Mouse (Mus musculus) telencephalon, adult 2 months (tissue): Measurements from ENCODE around the gene March10.

Source experiments
- DNase-seq: peaks from one replicate; pipeline ENCODE4 v3.0.0-alpha.2; 2011; ENCODE audit warnings: low read depth, low spot score

The March10 gene

DNA sequence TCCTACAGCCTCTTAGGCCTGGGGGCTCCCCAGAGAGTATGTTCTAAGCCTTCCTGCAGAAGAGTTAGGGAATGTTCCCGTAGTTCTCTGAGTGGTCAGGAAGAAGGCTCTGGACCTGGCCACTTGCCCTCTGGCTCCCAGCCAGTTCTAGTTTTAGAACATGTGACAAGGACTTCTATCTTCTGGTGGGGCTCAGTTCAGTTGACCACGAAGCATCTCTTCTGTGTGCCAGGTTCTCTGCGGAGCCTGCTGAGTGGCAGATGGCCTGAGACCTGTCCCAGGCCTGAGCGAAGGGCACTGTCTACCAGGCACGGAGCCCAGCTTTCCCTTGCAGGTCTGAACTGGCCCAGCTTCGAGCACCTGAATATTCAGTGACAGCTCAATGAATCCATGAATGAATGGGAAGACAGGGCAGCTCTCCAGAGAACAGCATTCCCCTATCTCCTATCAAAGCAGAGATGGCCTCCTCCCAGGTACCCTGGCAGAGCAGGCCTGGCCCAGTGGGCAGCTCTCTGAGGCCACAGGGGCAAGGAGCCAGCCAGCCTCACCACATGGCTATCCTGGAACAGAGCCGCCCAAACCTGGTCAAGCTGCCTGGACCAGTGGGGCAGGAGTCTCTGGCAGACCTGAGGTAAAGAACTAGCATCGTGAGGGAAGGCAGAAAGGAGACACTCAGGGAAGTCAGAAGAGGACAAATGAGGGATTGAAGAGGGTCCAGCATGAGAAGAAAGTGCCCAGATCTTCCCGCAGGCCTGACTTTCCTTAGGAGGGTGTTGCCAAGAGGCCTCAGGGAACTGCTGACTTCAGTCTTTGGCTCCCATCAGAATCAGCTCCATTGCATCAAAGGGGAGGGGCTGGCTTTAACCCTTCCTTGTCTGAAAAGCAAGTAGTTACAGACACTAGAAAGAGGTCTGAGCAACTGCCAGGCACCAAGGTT is 103.3 kb downstream of the March10 start:
- DNase-seq, result no peak

DNA sequence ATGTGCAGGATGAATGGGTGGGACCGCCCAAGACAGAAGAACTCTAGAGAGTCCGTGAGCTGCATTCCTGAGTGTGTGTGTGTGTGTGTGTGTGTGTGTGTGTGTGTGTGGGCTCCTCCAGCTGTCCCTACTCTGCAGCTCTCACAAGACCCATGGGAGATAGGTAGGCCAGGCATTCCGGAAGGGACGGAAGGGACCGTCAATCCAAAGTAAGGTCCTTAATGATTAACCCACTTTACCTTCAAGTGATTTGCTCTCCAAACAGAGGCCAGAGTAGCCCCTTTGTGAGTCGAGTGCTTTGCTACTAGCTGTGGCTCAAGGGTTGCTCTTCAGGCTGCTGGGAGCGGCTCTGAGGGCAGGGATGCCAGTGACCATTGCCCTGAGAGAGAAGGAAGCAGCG is 104.4 kb downstream of the March10 start:
- no peak for DNase-seq

DNA sequence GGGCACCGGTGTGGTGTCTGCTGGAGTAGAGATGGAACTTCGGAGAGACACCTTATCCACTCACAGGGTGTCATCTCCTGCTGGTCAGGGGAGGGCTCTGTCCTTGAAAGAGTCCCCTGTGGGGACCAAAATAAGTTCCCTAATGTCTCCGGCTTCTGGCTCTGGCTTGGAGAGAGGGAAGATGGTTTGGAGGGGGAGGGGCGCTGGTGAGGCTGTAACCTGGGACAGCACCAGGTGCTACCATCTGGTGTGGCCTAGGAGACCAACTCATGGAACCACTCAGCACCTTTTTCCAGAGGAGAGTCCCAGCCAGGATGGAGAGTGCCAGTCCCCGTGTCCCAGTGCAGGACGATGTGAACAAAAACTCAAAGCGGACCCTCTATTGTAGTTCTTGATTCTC is 105.9 kb downstream of the March10 start:
- no peak for DNase-seq

DNA sequence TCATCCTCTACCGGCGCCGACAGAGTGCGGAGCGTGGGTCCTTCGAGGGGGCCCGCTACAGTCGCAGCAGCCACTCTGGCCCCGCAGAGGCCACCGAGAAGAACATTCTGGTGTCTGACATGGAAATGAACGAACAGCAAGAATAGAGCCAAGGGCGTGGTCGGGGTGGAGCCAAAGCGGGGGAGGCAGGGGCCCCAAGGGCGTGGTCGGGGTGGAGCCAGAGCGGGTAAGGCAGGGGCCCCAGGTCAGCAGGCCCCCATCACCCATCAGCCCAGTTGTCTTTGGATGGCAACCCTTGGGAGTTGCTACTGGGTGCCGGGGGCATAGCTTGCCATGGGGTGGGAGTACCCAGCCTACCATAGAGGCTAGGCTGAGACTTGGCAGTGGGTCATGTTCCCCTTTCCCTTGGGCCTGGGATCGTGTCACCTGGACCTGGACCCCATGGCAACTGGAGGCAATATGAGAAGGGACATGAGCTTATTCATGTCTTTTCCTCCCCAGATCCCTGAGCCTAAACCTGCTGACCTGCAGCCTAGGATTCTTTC is 106.7 kb downstream of the March10 start:
- no peak for DNase-seq

- DNase-seq, result no peak
These were observed 108.0 kb downstream of the March10 start for GRCm38 (mm10) chr11:105348495-105348982.

- peak; percentile 69 for DNase-seq
These were observed 109.1 kb downstream of the March10 start for GRCm38 (mm10) chr11:105347162-105348161.

DNA sequence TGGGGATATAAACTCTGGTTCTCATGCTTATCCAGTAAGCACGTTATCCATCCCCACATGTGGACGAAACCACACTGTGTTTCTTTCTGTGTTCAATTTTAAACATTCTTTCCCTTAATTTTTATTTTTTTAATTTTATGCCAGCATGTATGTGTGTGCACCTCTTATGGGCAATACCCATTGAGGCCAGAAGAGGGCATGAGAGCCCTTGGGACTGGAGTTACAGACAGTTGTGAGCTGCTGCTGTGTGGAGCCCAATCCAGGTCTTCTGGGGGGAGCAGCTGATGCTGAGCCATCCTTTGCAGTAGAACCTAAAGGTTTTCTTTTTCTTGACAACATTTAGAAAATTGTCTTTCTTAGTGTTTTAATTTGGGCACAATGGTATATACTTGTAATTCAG is 111.3 kb downstream of the March10 start:
- DNase-seq, result no peak

DNA sequence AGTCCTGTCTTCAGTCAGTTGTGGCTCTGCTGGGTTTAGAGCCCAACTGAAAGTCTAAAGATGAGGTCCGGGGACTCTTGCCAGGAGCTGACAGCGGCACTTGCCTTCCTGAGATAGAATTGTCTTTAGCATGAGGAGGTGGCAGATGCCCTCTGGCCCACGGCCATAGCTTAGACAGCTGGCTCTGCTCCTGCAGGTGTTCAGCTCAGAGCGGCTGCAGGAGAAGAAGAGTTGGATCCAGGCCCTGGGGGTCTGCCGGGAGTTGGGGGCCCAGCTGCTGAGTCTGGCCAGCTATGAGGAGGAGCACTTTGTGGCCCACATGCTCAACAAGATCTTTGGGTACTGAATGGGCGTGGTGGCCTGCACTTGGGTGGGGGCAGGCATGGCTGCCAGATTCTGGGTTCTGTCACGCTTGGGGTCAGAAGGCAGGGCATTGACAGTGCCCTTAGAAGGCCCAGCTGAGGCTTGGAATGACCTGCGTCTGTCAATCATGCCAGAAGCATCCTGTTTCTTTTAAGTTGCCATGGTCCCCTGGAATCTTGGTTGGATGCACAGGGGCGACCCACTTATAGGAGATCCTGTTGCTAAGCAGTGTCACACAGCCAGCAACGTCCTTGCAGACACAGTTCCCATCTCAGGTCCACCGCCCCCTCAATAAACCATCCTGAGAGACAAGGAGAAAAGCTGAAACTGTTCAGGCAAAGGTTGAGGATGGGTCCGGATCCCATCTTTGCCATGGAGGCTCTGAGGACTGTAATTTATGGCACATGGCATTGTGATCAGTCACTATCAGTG is 117.7 kb downstream of the March10 start:
- DNase-seq, result no peak

DNA sequence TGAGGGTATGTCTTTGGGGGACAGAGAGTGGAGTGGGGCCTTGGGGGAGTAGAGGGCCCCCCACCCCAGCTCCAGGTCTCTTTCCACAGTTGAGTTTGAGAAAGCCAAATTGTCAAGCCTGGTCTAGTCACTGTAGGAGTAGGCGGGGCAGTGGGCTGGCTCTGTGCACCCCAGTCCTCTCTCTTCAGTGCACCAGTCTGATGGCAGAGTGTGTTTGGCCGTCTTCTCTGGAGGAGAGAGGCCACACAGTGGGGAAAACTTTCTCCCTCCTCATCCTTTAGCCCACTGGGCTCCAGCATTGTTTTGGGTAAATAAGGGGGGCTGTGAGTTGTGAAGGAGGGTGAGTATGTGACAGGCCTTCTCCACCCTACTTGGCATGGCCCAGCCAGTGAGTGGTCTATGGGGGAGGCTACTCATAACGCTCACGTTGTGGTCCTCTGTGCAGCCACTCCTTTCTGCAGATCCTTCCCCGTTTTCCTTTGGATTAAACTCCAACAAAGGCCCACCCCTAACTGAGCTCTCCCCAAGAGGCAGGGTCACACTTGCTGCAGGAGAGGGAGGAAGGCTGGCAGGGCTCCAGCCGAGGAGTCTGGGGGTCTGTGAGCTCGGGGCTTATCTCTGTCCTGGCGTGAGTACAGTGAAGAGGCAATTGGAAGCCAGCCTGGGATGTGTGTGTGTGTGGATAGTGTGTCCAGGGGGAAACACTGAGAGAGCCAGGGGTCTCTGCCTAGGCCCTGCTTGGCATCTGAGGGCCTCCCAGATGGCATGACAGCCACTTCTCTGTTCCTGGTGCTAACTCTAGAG is 122.5 kb downstream of the March10 start:
- no peak for DNase-seq

DNA sequence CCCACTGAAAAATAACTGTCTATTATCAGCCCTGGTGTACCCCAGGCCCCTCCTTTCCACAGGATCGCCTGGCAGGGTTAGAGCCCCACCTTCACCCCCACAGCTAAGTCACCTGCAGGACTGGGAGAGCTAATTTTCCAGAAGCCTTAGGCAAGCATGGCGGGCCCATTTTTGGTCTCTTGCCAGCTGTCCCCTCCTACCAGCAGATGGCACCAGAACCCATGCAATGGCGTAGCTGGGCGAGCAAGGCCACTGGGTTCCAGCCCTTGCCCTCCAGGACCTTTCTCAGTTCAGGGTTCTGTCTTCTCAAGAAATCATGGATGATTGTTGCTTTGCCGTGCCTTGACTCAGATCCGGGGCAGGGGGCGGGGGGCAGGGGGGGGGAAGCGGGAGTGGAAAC is 124.1 kb downstream of the March10 start:
- no peak for DNase-seq

DNA sequence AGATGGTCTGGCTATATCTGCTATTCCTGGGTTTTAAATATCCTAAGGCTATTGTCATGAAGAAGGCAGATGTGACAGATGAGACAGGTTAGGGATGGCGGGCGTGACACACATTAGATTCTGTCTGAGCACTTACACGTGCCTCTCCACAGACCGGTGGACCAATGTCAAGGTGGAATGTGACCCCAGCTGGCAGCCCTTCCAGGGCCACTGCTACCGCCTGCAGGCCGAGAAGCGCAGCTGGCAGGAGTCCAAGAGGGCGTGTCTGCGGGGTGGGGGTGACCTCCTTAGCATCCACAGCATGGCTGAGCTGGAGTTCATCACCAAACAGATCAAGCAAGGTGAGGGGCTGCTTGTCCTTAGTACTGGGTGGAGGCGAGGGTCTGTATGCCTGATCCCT is 124.8 kb downstream of the March10 start:
- no peak for DNase-seq

GRCm38 (mm10) chr11:105331129-105331528 is 125.4 kb downstream of the March10 start:
- no peak for DNase-seq

GRCm38 (mm10) chr11:105329962-105330361 is 126.6 kb downstream of the March10 start:
- DNase-seq, result no peak

- DNase-seq, result no peak
These were observed 129.4 kb downstream of the March10 start for GRCm38 (mm10) chr11:105327101-105327500.

DNA sequence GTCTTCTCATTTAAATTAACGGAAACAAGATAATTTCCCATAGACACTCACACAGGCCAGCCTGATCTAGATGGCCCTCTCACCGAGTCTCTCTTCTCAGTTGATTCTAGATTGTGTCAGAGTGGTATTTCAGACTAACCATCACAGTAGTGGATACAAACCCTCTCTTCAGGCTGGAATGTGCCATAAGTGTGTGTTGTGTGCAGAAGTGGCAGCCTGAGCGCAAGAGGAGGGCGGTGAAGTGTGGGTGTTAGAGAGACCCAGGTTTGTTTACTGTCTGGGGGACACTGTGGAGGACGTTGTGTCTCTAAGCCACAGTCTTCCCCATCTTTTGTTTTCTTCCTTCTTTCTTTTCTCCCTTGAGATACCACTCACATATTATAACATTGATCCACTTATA is 133.0 kb downstream of the March10 start:
- no peak for DNase-seq

DNA sequence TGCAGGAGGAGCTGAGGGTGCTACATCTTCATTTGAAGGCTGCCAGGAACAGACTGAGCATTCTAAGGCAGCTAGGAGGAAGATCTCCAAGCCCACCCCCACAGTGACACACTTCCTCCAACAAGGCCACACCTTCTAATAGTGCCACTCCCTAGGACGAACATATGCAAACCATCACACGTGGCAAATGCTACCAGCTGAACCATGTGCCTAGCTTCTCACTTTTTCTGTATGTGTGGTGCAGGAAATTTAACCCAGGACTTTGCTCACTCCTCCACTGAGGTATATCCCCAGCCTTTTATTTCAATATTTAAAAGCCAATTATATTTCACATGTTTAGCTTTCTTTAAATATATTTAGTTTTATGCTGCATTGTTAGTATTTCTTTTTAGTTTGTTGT is 135.4 kb downstream of the March10 start:
- no peak for DNase-seq

- no peak for DNase-seq
These were observed 138.8 kb downstream of the March10 start for GRCm38 (mm10) chr11:105317769-105318168.

DNA sequence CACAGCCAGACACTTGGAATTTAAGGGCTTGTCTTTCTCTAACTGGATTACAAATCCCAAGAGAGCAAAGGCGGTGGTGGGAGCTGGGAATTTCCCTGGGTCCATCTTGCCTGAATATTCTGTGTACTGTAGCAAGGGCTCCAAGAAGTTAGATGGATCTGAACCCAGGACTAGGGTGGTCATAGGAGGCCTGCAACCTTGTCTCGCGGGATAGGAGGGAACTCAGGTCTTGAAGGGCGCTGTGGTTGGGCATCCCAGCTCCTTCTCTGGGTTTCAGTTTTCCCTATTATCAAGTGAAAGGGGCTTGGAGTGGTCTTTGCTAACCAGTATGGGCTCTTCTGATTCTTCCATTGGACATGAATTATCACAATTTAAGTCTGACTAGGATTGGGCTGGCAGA is 140.4 kb downstream of the March10 start:
- DNase-seq, result no peak

DNA sequence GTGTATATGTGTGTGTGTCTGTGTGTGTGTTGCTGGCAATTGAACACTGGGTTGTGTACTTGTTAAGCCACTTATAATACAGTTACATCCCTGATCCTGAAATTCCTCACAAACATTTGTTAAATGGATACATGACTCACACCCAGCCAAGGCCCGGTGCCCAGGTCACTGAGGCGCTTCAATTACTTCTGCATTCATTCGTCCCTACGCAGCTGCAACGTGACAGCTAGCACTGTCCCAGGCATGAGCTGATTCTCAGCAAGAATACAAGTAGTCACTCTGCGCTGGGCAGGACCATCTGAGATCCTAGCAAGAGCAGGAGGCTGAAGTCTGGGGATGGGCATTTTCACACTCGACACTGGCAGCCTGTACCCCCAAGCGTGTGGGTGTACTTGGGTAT is 141.2 kb downstream of the March10 start:
- no peak for DNase-seq

- no peak for DNase-seq
These were observed 142.9 kb downstream of the March10 start for GRCm38 (mm10) chr11:105313633-105314014.
